Mouse (Mus musculus) megakaryocyte, embryonic 14.5 days (primary cell): ENCODE measurements around the gene Gprin2.

Experiments used
- FLI1 ChIP-seq: IDR thresholded peaks from 2 replicates; pipeline ENCODE4 v1.6.1; 2012; ENCODE audit warnings: low read length, inconsistent platforms, mixed read lengths
- GATA1 ChIP-seq: IDR thresholded peaks from 3 replicates; pipeline ENCODE4 v1.6.1; 2012; ENCODE audit warnings: mixed read lengths, low read length, inconsistent platforms, borderline replicate concordance

DNA sequence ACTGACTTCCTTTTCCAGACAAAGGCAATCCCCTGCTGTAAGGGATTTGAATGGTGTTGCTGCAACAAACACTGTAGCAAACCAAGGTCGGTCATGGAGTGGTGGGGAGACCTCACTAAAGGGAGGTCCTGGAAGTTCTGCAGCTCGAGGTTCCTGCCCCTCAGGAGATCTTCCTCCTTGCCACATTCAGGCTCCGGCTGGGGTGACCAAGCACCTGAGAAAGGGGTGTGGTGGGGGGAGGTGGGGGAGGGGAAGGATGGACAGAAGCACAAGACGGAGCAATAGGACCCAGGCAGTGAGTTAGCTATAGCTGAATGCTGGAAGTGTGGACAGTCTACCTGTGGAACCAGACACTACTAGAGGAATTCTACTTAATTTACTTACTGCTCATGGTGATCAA, 32.4 kb upstream of the Gprin2 start:
- TF ChIP-seq GATA1 (no peak), FLI1 (no peak)
